Mouse (Mus musculus): ENCODE measurements around the gene Gpr85. TPM values are rescaled to one million over a fixed set of nuclear protein-coding genes. Genes with fewer than 3 reads are reported as not detected.
"Not testable (repeated sequence)": the region's sequence is repeated elsewhere in the genome, so short reads cannot be mapped to it uniquely, and the experiment has no call there.

Gene Gpr85
- under 1 TPM; 0.45 to 0.63 TPM for total RNA-seq (2021)

DNA sequence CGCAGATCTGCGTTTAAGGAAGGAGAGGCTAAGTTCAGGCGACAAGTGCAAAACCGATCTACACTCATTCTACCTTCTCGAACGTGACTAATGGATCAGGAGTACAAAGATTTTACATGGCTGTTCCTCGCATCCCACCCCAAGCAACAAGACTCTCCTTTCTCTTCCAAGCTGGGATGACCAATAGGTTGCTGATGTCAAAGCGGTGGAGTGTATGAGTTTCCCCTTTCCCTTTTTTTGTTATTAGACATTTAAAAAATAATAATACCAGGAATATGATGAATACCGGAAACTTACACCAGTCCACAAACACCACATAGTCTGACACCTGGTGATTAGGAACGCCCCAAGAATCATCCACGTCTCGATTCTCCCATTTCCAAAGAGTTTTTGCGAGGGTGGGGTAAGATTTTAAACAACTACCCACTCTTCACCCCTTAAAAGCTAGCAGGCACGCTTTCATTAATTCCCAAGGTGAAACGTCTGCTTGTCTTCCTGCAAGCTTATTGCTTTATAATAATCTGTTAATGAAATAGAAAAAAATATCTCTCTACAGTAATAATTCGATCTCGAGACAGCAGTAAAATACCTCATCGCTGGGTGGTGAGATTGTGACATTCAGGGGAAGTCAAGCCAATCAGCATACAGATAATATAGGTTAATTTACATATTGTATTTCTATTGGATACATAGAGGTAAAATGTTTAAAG lies at the start of gene Gpr85:
Gene Gpr85, minus strand, starts transcription at position 598 of the 710 bp plus-strand sequence.
- peak; percentile 4 for DNase-seq

DNA sequence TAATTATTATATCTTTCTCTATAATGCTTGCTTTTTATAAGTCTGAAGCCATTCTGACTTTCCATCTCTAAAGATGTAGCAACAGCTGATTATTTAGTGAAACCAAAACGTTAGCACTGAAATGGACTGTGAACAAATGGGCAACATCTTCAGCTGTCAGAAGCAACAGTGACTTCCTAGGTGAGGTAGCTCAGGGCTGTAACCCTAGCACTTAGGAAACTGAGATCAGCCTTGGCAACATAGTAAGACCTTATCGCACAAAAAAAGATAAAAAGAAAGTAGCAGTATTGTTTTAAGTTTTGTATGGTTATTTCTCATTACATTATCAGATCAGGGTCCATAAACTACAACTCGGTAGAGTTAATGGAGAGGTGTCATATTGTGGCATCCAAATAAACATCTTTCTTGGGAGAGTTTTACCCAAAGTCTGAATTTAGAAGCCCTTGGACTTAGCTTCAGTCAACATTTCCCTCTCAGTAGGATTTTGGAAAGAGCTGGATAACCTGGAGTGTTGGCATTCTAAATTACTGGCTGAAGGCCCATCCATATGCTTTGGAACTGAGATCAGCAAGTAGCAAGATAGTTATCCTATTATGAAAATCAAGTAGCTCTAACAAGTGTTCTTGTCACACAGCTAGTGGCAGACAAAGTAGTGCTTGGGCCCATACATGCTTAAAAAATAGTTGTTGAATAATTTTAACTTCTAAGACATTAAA lies 45.3 kb upstream of the Gpr85 start:
- DNase-seq = no peak

DNA sequence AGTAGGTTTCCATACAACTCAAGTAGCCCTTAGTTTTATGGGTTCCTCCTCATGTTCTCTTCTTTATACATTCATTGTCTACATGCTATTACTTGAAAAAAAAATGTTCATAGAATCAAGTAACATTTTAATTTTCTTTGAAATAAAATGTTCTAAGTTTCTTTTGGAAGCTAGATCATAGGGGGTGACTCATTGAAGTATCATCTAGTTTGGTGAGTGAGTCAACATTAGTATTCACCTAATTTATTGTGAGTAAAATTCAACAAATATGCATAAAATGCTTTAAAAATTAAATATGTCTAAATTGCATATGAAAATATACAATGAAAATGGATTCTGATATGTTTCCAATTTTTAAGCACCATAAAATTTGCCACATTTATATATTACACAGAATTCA lies 43.2 kb upstream of the Gpr85 start:
- no peak for DNase-seq

DNA sequence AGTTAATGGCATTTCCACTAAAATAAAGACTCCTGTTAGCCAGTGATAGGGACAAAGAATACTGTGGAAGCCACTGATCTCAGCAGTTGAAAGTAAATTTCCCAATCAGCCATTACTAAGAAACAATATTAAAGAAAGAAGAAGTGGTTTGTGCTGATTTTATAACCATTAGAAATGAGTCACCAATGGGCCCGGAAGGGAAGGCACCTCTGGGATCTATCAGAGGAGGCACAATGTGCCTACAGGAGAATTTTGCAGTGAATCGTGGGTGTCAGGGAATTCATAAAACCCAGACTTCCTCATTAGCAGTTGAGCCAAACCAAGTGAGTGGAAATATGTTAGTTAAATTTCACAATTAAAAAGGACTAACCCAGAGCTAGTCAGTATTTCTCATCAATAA lies 34.2 kb upstream of the Gpr85 start:
- DNase-seq = no peak

DNA sequence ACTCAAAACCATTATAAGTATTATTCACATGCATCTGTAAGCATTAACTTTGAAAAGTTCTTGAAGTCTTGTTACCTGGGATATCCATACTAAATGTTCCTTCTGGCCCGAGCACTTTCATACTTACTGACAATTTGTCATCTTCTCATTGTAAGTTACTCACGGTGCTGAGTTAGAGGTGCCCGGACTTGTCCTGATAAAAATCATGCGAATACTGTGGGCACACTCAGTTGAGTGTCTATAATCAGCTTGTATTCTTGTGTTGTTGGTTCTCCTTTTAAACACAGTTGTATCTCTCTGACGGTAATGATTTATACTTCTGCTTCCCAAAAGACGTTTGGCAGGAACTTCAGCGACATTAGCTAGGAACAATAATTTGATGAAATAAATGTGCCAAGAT lies 32.3 kb upstream of the Gpr85 start:
- DNase-seq = no peak

DNA sequence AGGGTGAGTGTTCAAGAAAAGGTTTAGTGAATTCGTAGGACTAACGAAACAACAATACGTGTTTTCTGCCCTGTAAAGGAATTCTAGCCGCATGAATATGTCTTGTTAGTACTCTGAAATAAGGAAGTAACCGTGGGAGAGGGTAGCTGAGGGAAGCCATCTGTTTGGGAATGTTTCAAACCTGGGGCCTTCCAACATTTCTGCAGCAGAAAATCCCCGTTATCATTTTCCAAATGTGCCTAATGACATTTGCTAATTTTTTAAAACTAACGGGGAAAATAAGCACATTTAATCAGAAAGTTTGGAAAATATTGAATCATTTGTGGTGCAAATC lies 31.9 kb upstream of the Gpr85 start:
- DNase-seq = no peak

DNA sequence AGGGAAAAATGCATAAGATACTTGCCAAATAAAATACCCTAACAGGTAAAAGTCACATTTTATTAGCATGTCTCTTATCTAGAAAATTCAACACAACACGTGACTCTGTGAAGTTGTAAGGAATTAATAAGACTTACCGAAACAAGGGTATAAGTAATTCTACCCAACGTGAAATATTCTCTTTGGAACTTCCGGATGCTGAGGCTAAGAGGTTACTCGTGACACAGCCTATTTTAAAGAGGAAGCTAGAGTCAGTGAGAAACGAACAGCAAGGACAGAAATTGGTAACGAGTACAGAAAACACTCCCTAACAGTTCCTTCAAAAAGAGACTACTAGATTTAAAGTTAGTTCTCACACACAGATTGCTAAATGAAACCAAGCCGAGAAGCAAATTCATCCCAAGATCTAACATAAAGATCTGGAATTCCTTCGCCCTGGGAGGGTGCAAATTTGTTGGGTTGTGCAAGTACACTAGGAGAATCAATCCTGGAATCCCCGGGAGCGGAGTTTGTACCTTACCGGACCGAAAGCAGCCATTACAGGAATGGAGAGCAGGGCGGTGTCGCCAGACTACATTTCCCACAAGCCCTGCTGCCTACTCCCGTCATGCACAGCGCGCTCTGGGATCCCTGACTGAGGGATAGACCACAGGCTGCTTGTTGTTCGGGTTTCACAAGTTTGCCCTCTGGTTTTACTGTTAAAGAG lies 31.3 kb upstream of the Gpr85 start, which contains the start of gene 2610001J05Rik:
Gene 2610001J05Rik, minus strand, starts transcription at position 600 of the 706 bp plus-strand sequence.
- peak; percentile 90 for DNase-seq

DNA sequence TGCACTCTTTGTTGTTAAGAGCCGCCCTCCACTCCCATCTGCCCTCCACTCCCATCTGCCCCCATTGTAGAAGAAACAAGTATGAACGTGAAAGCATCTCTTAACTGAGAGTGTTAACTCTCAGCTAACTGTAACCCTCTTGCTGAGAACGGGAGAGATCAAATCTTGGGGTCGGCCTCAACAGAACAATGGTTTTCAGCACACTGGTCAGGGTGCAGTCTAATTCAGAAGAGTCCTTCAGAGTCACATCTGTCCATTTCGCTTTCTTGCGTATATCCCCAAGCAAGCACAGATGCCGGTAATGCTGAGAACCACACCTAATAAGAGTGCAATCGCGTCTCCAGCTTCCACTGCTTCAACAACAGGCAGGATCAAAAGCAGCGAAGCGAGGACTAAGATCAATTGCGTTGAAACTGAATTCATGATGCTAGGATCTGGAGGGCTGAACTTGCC lies 30.6 kb upstream of the Gpr85 start:
- peak; percentile 5 for DNase-seq

DNA sequence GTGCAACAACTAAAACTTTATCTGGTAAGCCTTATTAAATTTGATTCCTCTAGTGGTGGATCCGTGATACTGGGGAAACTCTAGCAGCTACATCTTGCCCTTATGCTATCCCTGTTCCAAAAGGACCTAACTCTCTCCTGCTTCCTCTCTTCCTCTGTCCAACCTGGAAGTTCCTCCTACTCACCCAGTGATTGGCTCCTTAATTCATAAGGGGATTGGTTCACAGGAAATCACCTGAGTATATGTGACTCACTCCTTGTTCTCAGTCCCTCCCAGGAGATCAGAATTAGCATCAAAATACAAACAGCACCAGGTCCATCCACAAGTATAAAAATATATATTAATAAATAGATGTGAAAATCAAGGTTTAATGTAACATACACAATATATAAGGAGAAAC lies 20.9 kb upstream of the Gpr85 start:
- no peak for DNase-seq

DNA sequence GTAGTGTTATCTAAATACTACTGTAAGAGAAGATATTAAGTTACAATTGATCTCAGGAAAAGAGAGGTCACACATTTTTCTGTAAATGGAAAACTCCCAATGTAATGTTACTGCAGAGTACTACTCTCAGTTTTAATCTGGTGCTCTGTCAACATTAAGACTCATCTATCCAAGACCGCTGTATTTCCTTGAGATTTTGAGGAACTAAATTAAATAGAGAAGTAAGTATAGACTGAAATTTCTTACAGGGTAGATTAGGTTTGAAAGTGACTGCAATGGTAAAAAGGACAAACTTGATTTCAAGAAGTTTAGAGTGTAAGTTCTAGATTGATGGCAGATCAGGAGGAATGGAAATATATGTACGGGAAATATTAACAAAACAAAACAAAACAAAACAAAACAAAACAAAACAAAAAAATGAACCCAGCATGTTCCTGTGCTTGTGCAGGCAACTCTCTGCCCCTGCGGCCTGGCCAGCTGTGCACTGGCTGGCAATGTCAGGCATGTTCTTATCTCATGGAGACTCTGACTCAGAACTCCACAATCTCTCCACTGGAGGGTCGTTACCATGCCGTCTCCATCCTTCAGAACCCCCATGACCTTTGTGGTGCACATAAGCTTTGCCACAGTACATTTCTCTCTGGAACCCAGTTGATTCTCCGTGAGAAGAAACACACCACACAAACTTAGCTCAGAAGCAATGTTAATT lies 20.3 kb upstream of the Gpr85 start:
- peak; percentile 7 for DNase-seq

DNA sequence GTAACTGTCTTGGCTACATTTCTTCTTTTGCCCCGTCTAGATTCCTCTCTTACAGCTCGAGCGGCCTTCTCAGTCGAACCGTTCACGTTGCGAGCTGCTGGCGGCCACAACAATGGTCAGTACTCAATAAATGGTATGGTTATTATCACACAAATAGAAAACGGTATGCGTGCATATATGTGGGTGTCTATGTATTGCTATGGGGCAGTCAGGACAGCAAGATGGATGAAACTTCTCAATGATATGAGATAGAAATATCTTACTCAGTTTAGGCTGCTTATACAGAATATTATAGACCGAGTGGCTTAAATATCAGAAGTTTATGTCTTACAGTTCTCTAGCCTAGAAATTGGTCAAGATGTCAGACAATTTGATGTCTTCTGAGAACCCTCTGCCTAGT lies 14.5 kb upstream of the Gpr85 start:
- no peak for DNase-seq

DNA sequence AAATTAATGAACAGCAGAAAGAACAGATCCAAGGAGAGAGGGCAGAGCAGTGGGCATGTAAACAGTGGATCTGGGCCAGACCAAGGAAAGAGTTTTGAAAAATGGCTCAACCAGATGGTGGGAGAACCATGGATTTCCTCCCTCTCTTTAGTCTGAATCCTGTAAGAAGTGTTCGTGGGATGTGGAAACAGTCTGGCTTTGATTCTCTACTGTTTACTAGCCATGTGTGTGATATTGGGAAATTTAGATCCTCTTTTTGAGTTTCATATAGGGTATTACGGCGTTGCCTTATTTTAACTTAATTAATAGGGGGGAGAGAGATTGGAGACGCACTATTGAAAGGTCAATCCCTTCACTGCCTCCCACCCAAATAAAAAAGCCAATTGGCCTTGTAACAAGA lies 13.5 kb upstream of the Gpr85 start:
- DNase-seq = no peak

DNA sequence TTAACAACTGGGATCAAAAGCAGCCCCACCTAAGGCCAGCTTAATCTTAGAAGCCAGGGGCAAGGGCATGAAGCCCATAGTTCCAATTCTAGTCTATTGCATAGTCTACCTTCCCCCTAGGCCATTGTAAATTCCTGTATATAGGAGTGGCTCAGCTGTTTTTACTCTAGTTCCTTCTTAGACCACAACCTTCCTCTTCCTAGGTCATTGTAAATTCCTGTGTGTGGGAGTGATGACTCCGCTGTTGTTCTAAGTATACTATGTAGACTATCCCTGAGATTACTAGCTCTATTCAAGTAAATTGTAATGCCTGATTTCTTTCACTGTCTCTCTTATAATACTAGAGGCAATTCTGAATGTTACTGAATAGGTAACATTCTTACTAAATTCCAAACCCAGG lies 6.3 kb upstream of the Gpr85 start:
- DNase-seq = not testable (repeated sequence)

DNA sequence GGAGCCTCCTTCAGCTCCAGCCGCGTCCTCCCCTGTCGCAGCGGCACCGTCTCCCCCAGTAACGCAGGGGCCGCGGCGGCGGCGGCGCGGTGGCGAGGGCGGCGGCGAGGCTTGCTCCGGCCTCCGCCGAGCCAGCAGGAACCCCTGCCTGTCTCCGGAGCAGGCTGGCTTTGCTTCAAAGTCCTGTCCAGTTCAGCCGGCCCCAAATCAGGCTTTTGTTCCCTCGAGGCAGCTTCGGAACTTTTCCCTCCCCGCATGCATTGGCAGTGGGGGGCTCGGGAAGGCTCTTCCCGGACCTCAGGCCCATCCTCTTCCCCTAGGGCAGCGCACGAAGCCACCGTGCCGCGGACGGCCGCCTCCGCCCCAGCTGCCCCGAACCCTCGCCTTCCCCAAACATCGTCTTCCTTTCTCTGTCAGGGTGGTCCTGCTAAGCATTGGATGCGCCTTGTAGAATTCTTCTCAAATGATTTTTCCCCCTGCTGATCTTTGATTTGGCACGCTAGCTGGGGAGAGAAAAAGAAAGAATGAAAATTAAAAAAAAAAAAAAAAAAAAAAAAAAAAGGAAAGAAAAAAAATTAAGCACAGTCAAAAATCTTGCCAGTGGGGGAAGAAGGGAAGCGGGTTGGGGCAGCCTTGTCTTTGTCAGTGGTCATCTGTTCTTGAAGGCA lies 931 bp downstream of the Gpr85 start:
- peak; percentile 75 for DNase-seq

DNA sequence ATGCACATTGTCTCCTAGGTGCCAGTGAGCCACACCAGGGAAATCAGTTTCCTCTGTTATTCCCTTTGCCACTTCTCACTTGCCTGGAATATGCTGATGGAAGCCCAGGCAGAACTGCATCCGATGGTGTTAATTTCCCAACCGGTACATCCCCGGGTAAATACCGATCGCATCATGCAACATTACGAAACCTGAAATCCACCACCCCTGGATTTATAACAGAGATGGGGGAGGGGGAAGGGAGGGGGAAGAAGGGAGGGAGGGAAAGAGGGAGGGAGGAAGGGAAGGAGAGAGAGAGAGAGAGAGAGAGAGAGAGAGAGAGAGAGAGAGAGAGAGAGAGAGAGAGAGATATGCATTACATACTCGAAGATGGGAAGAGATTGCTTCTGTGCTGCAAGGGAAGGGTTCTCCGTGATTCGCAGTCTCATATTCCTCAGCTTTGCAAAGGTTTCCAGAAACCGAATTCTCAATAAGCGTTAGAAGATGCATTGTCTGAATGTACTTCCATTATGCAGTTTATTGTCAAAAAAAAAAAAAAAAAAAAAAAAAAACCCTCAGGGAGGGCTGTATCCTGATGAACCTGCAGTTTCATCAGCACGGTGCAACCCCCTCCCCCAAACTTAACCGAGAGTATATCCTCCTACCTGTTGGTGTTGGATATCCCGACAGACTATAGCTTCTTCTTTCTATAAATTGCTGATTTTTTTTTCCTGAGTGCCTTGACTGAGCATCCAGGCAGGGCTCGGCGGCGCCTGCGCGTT lies 1.6 kb downstream of the Gpr85 start:
- no peak for DNase-seq

DNA sequence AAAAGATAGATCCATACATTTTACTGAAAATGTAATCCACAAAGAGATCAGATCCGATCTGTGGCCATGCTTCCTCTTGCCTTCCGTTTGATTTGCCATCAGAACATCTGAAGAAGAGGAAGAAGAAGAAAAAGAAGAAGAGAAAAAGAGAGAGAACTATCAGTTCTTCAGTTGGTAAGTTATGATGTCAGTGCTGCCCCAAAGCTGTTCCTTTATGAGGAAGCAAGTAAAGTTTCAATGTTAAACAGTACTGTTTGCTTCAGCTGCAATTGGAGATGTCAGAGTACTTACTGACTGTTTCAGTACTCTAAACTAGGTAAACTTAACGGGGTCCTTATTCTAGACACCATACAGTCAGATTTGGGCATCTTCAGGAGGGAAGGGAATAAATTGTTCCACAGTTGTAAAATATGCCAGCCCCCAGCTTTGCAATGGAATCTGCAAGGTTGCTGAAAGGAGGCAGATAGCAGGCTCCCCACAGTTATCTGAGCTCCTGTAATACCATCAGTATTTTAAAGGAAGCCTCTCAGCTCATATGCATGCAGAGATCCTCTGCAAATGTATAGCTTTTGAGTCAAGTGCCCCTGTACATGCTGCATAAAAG lies 2.7 kb downstream of the Gpr85 start:
- no peak for DNase-seq

DNA sequence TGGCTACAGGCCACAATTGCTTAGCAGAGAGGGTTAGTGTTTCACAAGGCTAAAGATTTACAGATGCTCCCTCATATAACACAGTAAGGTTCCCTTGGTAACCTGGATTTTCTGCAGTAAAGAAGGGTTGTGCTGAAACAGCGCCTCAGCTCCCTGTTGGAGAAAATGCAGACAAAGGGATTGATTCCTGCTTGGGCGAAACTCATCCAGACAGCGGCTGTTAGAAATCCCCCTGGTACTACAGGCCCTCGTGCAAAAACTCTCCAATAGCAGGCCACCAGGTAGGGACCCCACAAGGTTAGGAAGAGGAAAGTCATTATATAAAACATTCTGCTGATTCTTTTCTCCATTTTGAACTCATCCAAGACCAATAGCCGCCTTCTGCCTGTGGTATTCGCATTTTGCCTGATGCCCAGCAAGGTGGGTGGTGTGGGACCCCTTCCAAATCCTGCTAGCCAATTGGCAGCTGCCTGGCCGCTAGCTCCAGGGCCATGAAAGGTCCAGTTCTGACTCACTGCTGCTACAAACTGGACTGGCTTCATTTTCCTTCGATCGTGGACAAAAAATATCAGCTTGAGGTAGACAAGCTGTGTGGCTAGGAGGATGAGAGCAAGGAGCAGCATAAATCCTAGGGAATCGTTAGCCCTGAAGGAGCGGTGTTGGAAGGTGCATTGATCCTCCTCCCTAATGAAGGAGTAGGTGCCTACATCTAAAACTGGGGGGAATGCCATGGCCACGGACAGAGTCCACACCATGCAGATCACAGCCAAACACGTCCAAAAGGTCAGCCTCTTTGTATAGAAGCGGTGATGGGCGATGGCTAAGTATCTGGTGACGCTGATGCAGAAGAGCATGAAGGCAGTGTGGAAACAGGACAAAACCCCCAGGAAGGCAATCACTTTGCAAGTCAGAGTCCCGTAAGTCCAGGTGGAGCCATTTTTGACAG lies 3.7 kb downstream of the Gpr85 start:
- DNase-seq = peak; percentile 6

DNA sequence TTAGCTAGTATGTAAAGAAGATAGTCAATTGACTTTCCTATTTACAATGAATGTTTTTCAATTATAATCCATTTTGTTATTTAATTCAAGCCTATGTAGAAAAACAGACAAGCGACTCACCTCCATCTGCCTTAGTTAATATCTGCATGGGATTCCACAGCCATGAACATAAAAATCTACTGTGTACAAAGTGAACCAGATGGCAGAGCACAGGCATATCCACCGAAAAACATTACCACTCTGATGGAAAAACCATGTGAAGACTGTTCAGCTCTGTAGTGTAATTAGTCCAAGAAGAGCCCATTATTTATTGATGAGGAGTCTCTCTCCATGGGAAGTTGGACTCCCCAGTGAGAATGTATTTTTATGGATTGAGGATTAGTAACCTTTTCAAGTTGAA lies 7.0 kb downstream of the Gpr85 start:
- no peak for DNase-seq

DNA sequence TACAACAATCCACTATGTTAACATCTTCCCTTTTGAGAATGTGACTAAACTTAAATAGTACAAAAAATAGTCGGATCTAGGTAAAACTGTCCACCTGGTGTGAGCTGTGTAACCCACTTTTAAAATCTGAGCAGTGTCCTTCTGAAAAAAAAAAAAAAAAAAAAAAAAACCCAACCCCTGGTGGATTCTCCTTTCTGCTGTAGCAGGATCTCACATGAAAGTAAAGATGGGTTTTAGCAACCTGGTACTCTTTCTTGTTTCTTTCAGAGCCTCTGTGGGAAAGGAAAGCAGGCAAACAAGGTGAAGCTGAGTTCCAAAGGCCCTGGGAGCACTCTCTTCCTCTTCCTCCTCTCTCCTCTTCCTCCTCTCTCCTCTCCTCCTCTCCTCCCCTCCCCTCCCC lies 10.9 kb downstream of the Gpr85 start:
- no peak for DNase-seq

DNA sequence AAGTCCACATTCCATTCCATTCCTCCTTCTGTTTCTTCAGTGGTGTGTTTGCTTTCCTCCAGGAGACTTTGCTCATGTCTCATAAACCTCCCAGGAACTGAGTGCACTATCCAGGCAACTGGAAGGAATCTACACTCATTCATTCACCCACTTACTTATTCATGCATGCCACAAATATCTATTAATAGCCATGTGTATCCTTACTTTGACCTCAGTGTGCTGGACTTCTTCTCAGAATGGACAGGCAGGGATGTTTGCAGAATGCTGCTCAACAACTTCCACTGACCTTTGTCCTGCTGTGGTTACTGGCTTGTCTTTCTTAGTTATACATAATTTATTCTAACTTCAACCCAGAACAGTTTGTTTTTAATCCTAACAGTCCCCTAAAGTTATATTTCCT lies 23.1 kb downstream of the Gpr85 start:
- DNase-seq = no peak
